Mouse (Mus musculus): ENCODE results near the gene Tlcd2. TPM values are rescaled to one million over a fixed set of nuclear protein-coding genes. Genes with fewer than 3 reads are reported as not detected.

Gene Tlcd2
- 18.0 and 24.2 TPM in 2 replicates for polyA plus RNA-seq (2014; fragmentation: Nextera tagmentation; extraction: Ambion mirVana)

DNA sequence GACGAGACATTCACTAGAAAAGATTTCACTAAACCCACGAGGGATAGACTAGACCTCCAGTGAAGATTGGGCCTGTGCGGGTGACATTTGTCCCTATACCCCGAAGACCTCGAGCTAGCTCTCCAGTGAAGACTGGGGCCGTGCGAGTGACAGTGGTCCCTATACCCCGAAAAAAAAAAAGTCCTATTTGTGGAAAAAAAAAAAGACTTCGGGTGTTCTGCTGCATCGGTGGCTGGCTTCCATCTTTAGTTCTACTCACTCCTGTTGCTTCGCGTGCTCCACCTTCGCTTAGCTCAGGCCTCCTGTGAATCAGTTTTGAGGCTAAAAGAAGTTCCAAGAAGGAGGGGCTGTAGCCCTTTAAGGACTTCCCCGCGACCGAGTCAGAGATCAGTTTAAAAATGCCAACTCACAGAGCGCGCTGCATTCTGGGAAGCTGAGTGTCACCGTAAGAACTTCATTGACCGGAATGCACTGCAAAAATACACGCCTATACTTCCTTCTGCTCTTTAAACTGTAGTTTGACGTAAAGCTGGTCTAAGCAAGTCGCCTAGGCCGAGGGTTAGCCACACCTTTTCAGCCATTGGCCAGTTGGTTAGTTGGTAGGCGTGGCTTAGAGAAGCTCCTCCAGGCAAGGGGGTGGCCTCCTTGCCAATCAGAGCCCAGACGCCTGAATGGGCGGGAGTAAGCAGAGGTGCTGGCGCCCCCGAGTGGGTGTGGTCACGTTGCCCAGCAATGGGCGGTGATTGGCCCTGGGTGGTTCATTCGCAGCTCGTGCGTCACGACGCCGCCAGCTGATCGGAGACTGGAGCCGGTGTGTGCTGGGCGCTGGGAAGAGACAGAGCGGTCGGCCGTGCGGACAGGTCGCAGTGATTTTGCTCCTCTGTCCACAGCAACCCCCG is at the start of gene Tlcd2:
Gene Tlcd2, plus strand, starts transcription at position 872 of the 899 bp plus-strand sequence.
- peaks cover 11% of the 10 kb centered on the region for H3K36me3 ChIP-seq (ENCODE audit: insufficient read depth)
- peak within 1 kb of the TSS; percentile 98 for H3K4me2 ChIP-seq
- peak within 1 kb of the TSS; percentile 64 for H3K4me3 ChIP-seq (ENCODE audit: low read depth, low read length)
- H3K27ac ChIP-seq (ENCODE audit: low read depth), result peak within 1 kb of the TSS; percentile 96
- under 1% methylated on average over 46 of the region's 46 CpGs for WGBS
- 0 out of 2 replicates have a peak, but pooled peaks have one; percentile 5 for TF ChIP-seq CTCF (IDR thresholded peaks at IDR 0.05; ENCODE audit: low read depth)
- H3K27me3 ChIP-seq (ENCODE audit: insufficient read depth, low read length), result no peaks in the 10 kb centered on the region
- H3K9me3 ChIP-seq (ENCODE audit: low read depth, low read length), result no peaks in the 10 kb centered on the region
- peak within 1 kb of the TSS; percentile 57 for H3K9ac ChIP-seq
- peak; percentile 92 for ATAC-seq (ENCODE audit: insufficient read depth)
- peak; percentile 100 for DNase-seq
- H3K4me1 ChIP-seq (ENCODE audit: insufficient read depth), result peaks cover 17% of the 10 kb centered on the region

DNA sequence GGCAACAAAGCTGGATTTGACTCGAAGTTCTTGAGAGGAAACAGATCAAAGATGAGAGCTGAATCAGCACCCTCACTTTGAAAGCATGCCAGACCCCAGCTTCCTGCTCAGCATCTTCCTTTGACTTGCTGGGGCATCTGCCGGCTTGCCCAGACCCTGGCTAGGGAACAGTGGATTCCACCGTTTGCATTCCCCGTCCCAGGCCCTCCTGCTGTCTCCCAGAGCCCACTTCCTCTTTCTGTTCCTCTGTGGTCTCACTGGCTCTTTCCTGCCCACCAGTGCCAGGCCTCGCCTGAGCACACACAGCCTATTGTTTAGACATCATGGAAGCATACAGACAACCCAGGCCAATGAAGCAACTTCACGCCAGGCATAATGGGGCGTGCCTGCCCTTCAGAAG is 46.4 kb upstream of the Tlcd2 start:
- no peaks in the 10 kb centered on the region for H3K9me3 ChIP-seq (ENCODE audit: low read depth, low read length)
- no peak overlapping the region for H3K27ac ChIP-seq (ENCODE audit: low read depth)
- WGBS, result 51% methylated on average over 7 of the region's 7 CpGs
- no peak overlapping the region for H3K9ac ChIP-seq
- no peaks in the 10 kb centered on the region for H3K36me3 ChIP-seq (ENCODE audit: insufficient read depth)
- H3K4me1 ChIP-seq (ENCODE audit: insufficient read depth), result no peaks in the 10 kb centered on the region
- ATAC-seq (ENCODE audit: insufficient read depth) (no peak), DNase-seq (peak; percentile 17)
- no peak overlapping the region for H3K4me3 ChIP-seq (ENCODE audit: low read depth, low read length)
- H3K4me2 ChIP-seq, result no peak overlapping the region
- no peak for TF ChIP-seq CTCF (IDR thresholded peaks at IDR 0.05; ENCODE audit: low read depth)
- H3K27me3 ChIP-seq (ENCODE audit: insufficient read depth, low read length), result no peaks in the 10 kb centered on the region

DNA sequence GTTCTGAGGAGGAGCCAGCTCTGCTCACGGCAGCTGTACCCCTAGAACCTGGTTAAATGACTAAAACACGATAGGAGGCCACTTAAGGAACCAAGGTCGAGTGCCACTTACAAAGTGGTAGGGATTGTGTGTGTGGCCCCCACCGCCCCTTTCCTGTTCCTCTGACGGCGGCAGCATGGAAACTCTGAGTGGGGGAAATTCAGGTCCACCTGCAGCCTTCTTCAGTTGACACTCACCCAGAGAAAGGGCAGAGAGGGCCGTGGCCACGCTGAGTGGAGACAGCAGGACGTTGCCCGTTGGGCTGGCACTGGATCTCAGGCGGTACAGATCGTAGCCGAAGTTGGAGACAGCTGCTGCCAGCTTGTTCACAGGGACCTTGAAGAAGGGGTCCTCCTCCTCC is 45.5 kb upstream of the Tlcd2 start:
- 65% methylated on average over 13 of the region's 13 CpGs for WGBS
- ATAC-seq (ENCODE audit: insufficient read depth), result no peak

DNA sequence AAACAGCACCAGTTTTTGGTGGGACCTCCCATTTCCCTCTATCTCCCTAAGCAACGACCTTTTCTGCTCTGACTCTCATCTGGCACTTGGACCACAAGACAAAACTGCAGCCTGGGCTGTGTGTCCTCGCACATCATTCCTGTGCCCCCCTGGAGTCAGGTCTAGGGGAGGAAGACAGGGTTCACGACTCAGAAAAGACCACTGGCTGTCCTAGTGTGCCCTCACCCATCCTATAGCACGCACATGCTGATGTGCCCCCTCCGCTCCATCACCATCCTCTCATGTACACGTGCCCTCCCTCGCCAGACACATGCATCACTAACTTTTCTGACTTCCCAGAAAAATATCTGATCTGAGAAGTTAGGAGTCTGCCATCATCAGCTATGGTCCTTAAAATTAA is 41.5 kb upstream of the Tlcd2 start:
- H3K36me3 ChIP-seq (ENCODE audit: insufficient read depth), result no peaks in the 10 kb centered on the region
- no peak for TF ChIP-seq CTCF (IDR thresholded peaks at IDR 0.05; ENCODE audit: low read depth)
- no peak overlapping the region for H3K27ac ChIP-seq (ENCODE audit: low read depth)
- no peaks in the 10 kb centered on the region; the same call in 1 of the 2 replicates for H3K4me1 ChIP-seq (ENCODE audit: insufficient read depth)
- H3K27me3 ChIP-seq (ENCODE audit: insufficient read depth, low read length), result no peaks in the 10 kb centered on the region
- H3K4me2 ChIP-seq, result no peak overlapping the region
- H3K9me3 ChIP-seq (ENCODE audit: low read depth, low read length), result no peaks in the 10 kb centered on the region
- H3K9ac ChIP-seq, result no peak overlapping the region
- no peak overlapping the region for H3K4me3 ChIP-seq (ENCODE audit: low read depth, low read length)
- WGBS, result 78% methylated on average over 7 of the region's 7 CpGs
- DNase-seq (no peak), ATAC-seq (ENCODE audit: insufficient read depth) (no peak)

More for the DNA sequence above, 45.5 kb upstream of the Tlcd2 start:
- Histone ChIP-seq H3K36me3 (ENCODE audit: insufficient read depth) (no peaks in the 10 kb centered on the region), H3K4me3 (ENCODE audit: low read depth, low read length) (no peak overlapping the region), H3K27ac (ENCODE audit: low read depth) (no peak overlapping the region), H3K9ac (no peak overlapping the region), H3K27me3 (ENCODE audit: insufficient read depth, low read length) (no peaks in the 10 kb centered on the region), H3K9me3 (ENCODE audit: low read depth, low read length) (no peaks in the 10 kb centered on the region), H3K4me2 (no peak overlapping the region), H3K4me1 (ENCODE audit: insufficient read depth) (no peaks in the 10 kb centered on the region)
- TF ChIP-seq CTCF (IDR thresholded peaks at IDR 0.05; ENCODE audit: low read depth), result no peak
- DNase-seq, result no peak

DNA sequence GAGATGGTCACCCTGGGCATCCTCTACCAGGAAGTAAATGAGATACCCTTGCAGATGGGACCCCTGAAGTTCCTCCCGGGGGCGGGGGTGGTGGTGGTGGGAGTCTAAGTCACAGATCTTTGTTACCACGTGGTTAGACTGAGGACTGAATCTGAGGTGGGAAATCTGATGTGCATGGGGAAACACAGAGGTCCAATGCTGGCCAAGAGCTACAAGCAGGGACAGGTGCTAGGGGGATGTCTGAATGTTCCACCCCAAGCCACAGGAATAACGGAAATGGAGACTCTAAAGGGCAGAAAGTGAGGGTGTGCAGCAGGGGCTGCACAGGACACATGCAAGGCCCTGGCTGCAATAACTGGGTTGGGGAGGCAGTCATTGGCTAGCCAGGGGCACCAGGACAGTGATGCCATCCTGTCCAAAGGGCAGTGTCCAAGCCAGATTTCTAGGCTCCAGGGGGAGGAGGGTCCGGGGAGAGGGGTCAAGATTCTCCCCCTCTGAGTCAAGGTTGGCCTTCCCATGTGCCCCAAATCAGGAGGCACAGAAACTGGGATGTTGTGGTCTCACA is 40.6 kb upstream of the Tlcd2 start:
- H3K27ac ChIP-seq (ENCODE audit: low read depth), result no peak overlapping the region
- no peak for TF ChIP-seq CTCF (IDR thresholded peaks at IDR 0.05; ENCODE audit: low read depth)
- peak overlapping the region; percentile 59; the same call in 1 of the 2 replicates for H3K4me2 ChIP-seq
- no peaks in the 10 kb centered on the region for H3K9me3 ChIP-seq (ENCODE audit: low read depth, low read length)
- H3K27me3 ChIP-seq (ENCODE audit: insufficient read depth, low read length), result no peaks in the 10 kb centered on the region
- ATAC-seq (ENCODE audit: insufficient read depth) (no peak), DNase-seq (no peak)
- no peaks in the 10 kb centered on the region; the same call in 1 of the 2 replicates for H3K4me1 ChIP-seq (ENCODE audit: insufficient read depth)
- no peaks in the 10 kb centered on the region for H3K36me3 ChIP-seq (ENCODE audit: insufficient read depth)
- 59% methylated on average over 5 of the region's 5 CpGs for WGBS
- H3K4me3 ChIP-seq (ENCODE audit: low read depth, low read length), result no peak overlapping the region
- no peak overlapping the region for H3K9ac ChIP-seq

DNA sequence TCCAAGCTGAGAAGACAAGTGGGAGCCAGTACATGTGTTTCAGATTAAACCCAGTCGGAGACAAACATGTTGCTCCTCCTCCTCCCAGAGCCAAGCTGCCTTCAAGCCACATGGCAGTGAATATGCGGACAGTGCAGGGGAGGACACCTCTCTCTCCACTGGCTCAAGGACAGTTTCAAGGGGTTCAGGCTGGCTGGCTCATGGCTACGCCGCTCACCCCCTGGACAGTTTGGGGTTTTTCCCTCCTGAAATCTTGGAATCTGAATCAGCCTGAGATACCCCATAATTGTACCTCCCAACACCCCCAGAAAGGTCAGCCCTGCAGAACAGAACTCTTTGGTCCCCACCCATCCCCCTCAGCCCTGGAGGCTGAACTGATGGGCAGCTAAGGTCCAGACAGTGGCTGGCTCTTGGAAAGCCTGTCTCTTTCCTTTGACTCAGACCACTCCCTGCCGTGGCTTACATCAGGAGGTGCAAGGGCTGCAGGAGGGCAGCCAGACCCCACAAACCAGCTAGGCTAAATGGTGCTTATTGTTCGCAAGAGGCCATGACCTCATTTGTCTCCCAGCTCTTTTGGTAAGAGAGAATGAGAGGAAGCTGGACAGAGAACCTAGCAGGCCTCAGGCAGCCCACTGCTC is 40.0 kb upstream of the Tlcd2 start:
- Histone ChIP-seq H3K36me3 (ENCODE audit: insufficient read depth) (no peaks in the 10 kb centered on the region), H3K9me3 (ENCODE audit: low read depth, low read length) (no peaks in the 10 kb centered on the region), H3K9ac (peak overlapping the region; percentile 43), H3K4me3 (ENCODE audit: low read depth, low read length) (peak overlapping the region; percentile 34), H3K27me3 (ENCODE audit: insufficient read depth, low read length) (no peaks in the 10 kb centered on the region), H3K4me1 (ENCODE audit: insufficient read depth) (no peaks in the 10 kb centered on the region; the same call in 1 of the 2 replicates), H3K27ac (ENCODE audit: low read depth) (no peak overlapping the region), H3K4me2 (peak overlapping the region; percentile 59)
- no peak for TF ChIP-seq CTCF (IDR thresholded peaks at IDR 0.05; ENCODE audit: low read depth)
- DNase-seq, result peak; percentile 13
- ATAC-seq (ENCODE audit: insufficient read depth), result peak; percentile 38; the same call in 1 of the 2 replicates
- WGBS, result 47% methylated on average over 6 of the region's 6 CpGs

Measured in lung, embryonic 14.5 days (tissue).